Mouse (Mus musculus) left cerebral cortex, postnatal 25 days (tissue): ENCODE measurements around the gene Gm9803. TPM values are rescaled to one million over a fixed set of nuclear protein-coding genes. Genes with fewer than 3 reads are reported as not detected.
"Not testable (repeated sequence)": the region's sequence is repeated elsewhere in the genome, so short reads cannot be mapped to it uniquely, and the experiment has no call there.

Source experiments
- DNase-seq, 2 experiments: peaks; one replicate each; pipeline ENCODE4 v3.0.0; 2022; ENCODE audit warnings: low spot score in 2 of 2, mixed read lengths in 1 of 2
- intact Hi-C: fragments of 180-260 bp; cut with DNase I; formaldehyde crosslinking; loops from one replicate; pipeline ENCODE4 v1.15.1; 2025
- total RNA-seq, 2 experiments: library from RNA; stranded (reverse); gene quantifications; 2 replicates each; pipeline ENCODE4 v1.2.3; 2021

The Gm9803 gene
- 10 to 100 TPM in 1 of 2 experiments, not detected in 1; 11.6 TPM for total RNA-seq

DNA sequence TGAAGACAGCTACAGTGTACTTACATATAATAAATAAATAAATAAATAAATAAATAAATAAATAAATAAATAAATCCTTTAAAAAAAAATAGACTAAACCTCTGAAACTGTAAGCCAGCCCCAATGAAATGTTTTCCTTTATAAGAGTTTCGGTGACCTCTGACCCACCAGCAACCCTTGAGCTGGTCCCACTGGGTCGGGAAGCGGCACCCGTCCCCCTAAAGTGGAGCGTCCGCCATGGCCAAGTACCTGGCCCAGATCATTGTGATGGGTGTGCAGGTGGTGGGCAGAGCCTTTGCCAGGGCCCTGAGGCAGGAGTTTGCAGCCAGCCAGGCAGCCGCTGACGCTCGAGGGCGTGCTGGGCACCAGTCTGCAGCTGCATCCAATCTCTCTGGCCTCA, at the start of gene Gm9803:
Gm9803 (plus strand) TSS at position 154 of the 400 bp plus-strand sequence.
- DNase-seq, intact Hi-C loops: not testable (repeated sequence)

DNA sequence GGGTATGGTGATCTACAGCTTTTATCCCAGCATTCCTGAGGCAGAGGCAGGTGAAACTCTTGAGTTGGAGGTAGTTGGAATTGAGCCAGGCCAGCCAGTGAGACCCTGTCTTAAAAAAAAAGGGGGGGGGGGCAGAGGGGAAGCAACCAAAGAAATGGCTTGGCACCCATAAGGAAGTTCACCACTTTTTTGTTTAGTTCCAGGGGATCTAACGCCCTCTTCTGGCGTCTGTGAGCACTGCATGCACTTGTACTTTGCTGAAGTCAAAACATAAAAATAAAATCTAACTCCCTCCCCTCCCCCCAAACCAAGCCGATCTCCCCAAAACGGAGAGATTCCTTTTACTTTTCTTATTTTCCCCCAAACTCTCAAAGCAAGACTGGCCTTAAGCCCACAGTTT, 48.5 kb upstream of the Gm9803 start:
- peak; percentile 14 to 15 for DNase-seq
- intact Hi-C loops = no loop called here

DNA sequence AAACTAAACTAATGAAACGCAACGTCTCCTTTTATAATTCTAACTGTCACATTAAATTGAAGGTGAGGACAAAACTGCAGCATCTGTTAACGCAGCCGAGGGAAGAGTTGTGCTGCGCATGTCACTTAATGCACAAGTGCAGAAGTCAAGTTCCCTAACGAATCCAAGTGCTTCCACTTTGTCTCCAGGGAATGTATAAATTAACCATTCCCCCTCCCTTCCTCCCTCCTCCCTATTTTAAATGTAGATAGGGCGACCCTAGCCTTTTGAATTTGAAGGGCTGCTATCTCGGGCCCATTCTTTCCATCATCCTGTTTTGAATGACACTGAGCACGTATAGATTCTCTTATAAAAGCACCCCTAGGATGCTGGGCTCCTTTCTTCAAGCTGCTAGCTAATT, 46.4 kb upstream of the Gm9803 start:
- peak in 1 of 2 experiments; percentile 15 for DNase-seq
- intact Hi-C loops = no loop called here

DNA sequence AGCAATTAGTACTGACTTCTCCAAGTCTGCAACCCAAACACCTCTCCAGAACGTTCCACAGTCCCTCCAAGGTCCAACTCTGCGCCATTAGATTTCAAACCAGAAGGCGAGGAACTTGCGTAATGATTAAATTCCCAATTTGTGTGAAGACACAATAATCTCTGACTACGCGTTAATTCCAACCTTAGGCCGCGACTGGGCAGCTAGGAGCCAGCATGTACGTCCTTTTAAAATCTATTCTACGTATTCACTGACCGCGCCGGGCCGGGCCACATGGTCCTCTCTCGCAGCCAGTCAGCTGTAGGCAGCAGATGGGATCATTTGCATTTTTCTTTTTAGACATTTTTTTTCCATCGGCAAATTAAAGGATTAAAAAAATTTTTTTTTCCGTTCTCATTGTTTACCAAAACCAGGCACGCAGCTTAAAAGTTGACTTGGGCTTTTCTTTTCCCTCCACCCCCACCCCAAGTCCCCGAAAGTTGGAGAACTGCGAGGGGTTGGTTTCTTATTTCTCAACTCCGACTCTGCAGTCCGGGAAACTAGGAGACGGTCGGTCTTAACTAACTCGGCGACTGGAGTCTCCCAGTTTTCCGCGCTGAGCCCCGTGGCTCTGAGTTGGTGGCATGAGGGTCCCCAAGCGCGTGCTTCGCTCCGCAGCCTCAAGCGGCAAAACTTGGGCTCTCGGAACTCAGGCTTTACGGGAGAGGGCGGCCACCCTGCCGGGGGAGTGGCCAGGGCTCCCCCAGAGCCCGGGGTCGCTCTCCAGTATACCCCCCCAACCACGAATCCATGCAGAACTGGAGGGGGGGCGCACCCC, 45.8 kb upstream of the Gm9803 start:
- peak; percentile 39 to 63 for DNase-seq
- intact Hi-C loops = loop anchor here (2.0 kb wide), 1 partner anchor 303 kb away; the partner anchor contains the start of genes 9030612E09Rik and Sobp

DNA sequence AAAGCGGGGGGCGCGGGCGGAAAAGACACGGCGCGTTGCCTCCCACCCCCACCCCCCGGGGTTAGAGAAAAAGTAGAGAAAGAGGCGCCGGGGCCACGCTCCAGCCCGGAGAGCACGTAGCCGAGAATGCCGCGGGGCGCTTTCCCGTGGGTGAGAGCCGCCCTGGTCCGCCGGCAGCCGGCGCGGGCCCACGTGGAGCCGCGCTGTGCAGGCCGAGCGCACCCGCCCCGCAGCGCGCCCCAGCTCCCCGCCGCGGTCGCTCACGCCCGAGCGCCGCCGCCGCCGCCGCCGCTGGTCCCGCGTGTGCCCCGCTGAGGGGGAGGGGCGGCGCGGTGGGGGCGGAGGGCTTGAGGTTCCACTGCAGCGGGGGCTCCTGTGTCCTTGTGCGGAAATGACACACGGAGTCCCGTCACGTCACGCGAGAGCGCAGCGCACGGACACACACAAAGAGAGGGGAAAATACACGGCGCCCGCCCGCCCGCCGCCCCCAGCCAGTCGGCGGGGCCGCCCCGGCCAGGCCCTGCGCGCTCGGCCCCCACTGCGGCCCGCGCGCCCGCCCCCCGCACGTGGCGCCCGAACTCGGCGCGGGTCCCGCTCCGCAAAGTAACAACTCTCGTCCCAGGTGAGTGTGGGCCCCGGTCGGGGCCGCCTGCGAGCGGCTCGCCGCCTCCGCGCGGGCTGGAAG, 45.0 kb upstream of the Gm9803 start, which contains the start of gene Bend3:
Bend3 (plus strand) TSS at position 81 of the 685 bp plus-strand sequence.
- intact Hi-C loops = loop anchor here (1.0 to 2.0 kb wide), 2 partner anchors 62 to 304 kb away; partner anchors contain the start of genes 9030612E09Rik and Sobp
- DNase-seq = peak; percentile 45 to 49

DNA sequence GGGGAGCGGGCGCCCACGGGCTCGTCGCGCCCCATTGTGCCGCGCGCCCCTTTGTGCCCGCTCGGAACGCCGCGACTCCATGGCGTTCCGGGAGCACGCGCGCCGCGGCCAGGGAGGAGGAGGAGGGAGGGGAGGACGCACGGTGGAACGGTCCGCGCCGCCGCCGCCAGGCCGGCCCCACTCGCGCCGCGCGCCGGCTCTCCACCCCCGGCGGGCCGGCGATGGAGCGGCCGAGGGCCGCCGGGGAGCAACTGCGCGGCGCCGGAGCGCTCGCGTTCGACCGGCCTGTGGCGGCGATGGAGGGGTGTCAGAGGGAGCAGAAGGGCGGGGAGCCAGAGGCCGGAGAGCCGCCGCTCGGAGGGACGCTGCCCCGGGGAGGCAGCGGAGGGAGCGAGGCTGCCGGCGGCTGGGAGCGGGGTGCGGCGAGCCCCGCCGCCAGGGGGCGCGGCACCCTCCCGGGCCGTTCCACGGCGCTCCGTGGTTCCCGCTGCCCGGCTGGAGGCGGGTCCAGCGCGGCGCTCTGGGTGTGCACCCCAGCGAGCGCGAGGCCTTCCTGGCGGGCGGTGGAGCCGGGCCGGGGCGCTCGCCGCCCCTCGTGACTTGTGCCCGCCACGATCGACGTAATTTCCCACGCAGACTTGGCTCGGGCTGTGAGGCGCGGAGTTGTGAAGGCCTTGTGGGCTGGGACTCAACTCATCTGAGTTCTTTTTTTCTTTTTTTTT, 44.3 kb upstream of the Gm9803 start:
- peak; percentile 72 to 84 for DNase-seq
- intact Hi-C loops = loop anchor here (1.0 to 2.0 kb wide), 2 partner anchors 62 to 305 kb away; partner anchors contain the start of genes 9030612E09Rik and Sobp

DNA sequence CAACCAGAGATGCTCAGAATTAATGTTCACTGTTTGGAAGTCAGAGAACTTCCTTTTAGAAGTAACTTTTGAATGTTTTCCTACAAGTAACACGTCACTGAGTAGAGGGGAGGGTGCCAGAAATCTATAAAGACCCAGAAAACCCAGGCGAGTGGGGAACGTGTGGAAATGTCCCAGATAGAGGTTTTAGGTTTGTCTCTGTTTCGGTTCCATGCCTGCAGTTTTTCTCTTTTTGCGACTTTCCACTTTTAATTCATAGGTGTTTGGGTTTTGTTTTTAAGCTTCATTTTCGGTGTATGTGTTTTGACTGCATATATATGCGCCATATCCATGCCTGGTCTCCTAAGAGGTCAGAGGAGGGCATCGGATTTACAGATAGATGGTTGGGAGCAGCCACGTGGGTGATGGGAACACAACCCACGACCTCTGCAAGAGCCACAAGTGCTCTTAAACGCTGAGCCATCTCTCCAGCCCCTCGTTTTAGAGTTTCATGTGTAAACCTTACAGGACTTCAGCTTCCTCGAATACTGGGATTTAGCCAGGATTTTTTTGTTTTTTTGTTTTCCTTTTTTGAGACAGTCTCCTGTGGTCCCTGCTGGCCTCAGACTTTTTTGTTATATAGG, 43.5 kb upstream of the Gm9803 start:
- no peak for DNase-seq
- intact Hi-C loops = no loop called here

DNA sequence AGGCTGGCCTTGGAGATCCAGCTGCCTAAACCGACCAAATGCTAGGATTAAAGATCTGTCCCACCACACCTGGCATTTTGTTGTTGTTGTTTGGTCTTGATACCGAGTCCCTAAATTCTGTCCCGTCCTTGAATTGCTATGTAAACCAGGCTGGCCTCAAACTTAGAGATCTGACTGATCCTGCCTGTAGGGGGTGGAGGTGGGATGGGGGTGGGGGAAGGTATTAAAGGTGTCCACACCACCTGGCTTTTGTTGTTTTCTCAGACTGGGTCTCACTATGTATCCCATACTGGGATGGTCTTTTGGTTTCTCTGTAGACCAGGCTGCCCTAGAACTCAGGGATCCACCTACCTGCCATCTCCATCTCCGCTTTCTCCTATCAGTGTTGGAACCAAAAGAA, 42.7 kb upstream of the Gm9803 start:
- no peak for DNase-seq
- intact Hi-C loops = no loop called here

DNA sequence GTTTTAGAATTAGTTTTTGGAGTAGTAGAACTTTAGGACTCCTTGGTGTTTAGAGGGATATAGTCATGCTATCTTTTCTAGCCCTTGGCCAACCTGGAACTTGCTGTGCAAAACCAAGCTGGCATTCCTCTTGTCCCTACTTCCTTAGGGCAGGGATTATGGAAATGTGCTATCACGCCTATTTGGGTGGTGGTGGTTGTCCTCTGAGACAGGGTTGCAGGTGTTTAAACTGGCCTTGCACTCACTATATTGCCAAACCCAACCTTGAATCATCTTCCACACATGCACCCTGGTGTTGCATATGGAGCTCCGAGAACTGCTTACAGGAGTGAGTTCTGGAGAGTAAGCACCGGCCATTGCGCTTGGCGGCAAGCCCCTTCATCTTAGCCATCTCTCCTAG, 41.9 kb upstream of the Gm9803 start:
- DNase-seq = no peak
- intact Hi-C loops = no loop called here

DNA sequence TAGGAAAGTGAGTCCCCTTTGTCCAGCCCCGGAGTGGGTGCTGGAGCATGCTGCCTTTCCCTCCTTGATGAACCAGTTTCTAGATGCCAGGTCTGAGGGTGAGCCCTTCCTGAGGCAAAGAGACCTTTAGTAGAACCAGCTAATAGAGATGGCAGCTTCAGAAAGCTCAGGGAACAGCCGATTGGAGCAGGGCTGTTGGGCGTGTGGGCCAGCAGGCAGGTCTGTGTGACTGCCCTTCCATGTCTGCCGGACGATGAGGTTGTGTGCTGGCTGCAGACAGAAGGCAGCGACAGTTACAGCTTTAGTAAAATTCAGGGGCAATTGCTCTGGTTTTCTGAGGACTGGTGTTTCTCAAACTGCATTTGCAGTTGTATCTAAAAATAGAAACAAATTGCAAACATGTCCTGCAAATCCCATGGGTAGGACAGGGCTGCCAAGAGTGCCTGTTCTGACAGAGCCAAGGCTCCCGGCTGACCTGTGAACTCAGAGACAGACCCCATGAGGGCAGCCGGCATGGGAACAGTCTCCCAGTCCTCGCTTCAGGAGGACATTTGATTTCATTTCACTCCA, 40.4 kb upstream of the Gm9803 start:
- DNase-seq = no peak
- intact Hi-C loops = no loop called here

DNA sequence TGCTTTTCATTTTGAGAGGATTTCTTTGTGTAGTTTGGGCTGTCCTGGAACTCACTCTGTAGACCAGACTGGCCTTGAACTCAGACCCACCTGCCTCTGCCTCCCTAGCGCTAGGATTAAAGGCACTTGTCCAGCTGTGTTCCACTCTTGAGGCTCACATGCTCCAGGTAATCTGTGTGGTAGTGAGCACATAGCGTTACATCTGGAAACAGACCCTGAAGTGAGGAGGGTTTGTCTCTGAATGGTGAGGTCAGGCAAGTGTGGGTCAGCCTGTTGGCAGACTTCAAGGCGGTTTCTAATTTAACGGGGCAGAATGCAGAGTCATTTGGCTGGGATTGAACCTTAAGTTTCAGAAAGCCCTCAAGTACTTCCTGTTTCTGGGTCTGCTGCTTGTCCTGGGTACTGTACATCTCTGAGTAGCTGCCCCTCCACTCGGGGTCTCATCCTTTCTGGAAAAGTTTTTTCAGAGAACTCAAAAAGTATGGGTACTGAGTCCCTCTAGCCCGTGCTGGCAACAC, 38.1 kb upstream of the Gm9803 start:
- intact Hi-C loops = no loop called here

DNA sequence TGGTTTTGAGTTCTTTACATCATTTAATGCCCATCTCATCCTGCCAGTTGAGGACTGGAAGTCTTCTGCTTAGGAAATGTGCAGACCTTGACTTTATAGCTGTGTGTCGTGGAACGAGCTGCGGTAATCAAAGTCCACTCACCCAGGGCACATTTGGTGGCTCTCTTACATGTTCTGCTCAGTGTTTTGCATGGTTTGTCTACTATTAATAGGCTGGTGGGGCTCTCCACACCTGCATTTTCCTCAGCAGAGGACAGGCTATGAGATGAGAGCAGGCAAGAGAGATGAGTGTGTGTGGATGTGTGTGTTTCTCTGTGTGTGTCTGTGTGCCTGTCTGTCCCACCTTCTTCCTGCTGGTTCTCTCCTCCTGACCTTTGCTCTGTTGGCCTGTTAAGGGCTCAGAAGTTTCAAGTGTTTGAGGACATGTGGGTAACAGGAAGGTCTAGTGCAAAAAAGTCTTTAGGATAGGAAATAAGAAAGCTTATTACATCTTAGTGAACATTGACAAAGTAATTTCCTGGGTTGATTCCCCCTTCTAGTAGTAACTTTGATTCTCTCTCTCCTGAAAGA, 36.4 kb upstream of the Gm9803 start:
- intact Hi-C loops = no loop called here
- DNase-seq = no peak

More for the DNA sequence above, 38.1 kb upstream of the Gm9803 start:
- no peak for DNase-seq

DNA sequence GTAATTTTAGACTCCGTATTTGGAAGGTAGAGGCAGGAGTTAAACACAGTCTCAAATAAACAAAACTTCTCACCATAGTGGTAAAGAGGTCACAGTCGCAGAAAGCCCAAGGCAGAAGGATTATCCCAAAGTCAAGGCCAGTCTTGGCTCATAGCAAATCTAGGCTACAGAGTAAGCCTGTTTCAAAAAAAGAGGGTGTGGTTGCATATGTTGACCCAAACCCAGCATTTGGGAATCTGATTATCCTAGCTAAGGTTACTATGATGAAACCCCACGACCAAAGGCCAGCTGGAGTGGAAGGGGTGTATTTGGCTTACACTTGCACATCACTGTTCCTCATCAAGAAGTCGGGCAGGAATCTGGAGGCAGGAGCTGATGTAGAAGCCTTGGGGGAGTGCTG, 35.6 kb upstream of the Gm9803 start:
- DNase-seq = no peak
- intact Hi-C loops = no loop called here

DNA sequence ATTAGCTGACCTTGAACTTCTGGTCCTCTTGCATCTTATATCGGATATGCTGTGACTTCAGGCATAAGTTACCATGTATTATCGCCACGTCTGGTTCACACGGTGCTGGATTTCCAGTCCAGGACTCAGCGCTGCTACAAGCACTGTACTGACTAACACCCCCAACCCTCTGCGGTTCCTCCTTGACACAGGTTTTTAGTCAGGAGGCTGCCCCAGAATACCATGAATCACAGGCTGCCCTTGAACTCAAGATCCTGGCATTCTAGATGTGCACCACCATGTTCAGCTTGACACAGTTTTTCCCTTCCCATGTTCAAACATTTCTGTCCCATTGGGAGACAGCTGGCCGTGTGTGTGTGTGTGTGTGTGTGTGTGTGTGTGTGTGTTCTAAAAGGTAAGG, 34.7 kb upstream of the Gm9803 start:
- no peak for DNase-seq
- intact Hi-C loops = no loop called here

DNA sequence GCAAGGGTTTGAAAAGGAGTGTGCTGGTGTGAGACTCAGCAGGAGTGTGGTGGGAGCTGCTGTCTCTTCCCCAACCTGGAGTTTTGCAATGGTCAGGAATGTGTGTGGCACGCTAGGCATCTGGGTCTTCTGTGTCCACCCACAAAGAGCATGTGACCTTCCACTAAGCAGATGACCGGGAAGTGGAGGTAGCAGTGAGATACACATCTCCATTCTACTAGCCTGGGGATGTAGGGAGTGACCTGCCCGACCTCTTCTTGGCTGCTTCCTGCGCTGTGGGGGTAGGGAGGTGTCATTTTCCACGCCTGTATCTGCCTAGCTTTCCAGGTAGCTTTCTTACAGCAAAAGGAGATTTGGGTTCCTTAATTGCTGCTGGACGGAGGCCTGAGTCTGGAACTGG, 34.3 kb upstream of the Gm9803 start:
- DNase-seq = no peak
- intact Hi-C loops = no loop called here

DNA sequence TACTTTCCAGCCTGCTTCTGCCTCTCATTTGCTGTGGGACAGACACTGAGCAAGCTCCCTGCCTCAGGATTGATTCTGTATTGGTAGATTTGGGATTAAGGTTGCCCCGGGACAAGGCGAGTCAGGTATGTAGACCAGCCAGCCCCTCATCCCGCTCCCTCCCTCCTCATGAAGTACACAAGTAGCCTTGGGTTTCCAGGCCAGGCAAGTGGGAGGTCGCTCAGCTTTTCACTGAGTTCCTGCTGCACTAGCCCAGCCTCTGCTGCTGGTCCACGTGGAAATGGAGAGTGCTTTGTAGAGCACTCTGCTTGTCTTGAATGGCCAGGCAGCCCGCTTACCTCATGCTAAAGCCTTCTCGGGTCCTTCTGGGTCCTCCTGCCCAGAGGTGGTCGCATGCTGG, 33.9 kb upstream of the Gm9803 start:
- intact Hi-C loops = no loop called here
- no peak for DNase-seq

DNA sequence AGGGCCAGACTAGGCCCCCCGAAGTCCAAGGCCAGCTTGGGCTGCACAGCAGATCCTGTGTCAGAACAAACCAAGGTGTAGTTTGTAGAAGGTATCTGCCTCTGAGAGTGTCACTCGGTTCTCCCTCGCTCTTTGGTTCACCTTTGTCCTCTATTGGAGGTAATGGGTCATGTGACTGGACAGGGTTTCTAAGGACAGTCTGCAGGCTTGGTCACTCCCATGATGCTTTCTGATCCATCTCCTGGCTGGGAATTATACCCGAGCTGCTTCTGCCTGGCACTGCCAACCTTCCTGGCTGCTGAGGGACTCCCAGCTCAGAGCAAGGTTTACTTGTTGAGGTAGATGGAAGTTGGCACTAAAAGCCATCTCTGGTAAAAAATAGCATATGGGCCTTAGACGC, 33.0 kb upstream of the Gm9803 start:
- intact Hi-C loops = no loop called here
- no peak for DNase-seq

DNA sequence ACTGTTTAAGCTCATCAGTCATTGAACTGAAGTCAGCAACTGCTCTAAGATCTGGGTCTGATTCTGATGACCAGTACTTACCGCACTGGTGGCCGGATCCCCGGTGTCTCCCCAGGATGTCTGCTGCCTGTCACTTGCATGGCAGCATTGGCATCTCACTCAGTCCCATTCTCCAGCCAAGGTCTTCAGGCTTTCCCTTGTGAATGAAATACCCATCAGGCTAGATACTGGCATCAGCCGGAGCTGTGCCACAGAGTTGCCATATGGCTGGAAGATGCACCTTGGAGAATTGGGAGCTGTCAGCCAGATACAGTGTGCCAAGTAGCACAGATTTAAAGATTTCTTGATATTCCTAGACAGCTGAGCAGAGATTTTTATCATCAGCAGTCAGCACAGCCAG, 21.3 kb upstream of the Gm9803 start:
- intact Hi-C loops = no loop called here
- DNase-seq = no peak

DNA sequence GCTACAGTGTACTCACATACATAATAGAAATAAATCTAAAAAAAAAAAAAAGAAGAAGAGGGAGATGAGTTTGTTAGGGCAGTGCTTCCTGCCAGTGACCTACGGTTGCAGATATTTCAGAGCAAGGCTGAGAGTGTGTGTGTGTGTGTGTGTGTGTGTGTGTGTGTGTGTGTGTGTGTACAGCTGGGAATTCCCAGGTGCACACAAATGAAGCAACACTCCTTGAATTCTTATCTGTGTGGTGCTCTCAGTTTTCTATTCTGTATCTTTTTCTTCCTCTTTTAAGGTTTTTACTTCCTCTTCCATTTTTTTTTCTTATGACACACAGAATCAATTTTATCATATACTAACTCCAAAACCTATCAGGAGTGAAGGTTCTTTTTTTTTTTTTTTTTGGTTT, 19.6 kb upstream of the Gm9803 start:
- intact Hi-C loops = no loop called here
- no peak for DNase-seq
